Mouse (Mus musculus): ENCODE measurements at regions not wholly inside any gene's neighbourhood (a gene's known extent, or its start where the extent isn't known, plus 50 kb on each side); places are given as distances from the start of the nearest gene placed in this dataset.
"Not testable (repeated sequence)": the region's sequence is repeated elsewhere in the genome, so short reads cannot be mapped to it uniquely, and the experiment has no call there.

- not testable (repeated sequence) for TF ChIP-seq CTCF (conservative IDR thresholded peaks at IDR 0.05; ENCODE audit: low read length); POU5F1 (IDR thresholded peaks at IDR 0.05; ENCODE audit: borderline replicate concordance, low read length); NANOG (IDR thresholded peaks at IDR 0.05; ENCODE audit: borderline replicate concordance, low read length)
Observed at GRCm38 (mm10) chr6:47737972-47738371, 75.3 kb downstream of the Pdia4 start.

All from E14TG2a.4 (cell line).